ENCODE assay signal across 8 mouse cellular contexts in the genomic region with DNA sequence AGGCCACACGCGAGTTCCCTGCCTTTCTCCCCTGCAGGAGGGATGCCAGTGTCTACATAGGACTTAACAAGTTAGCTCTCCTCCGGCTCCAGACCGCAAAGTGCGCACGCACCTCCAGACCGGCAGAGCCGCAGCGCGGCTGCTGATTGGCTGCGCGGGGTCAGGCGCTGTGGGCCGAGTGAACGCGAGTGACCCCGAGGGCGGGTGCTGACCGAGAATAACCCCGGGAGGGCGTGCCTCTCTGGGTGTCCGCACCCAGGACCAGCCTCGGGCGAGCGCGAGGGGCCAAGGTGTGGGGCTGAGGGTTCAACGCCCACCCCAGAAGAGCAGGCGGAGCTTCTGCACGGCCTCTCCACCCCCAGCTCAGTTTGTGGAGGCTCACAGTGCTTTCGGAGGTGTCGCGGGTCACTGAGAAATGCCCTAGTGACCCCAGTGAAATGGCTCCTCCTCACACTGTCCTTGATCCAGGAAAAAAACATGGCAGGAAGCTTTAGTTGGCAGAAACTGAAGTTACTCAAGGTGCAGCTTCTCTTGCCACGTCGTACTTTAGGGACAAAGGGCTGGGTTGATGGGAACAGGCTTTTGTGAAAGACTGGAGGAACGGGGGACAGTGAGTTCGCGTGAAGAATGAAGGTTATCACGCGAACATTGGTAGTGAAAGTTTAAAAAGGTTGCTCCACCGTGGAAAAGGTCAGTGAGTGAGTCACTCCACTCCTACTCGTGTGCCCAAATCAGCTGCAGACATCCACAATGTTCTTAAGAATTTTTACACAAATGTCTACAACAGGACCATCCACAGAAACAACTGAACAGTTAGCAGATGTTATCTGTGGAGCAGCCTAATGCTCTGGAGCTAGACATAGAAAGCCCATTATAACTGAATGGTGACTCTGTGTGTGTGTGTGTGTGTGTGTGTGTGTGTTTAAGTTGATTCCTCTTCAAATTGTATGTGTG. TPM values are rescaled to one million over a fixed set of nuclear protein-coding genes. Genes with fewer than 3 reads are reported as not detected.
DNase-seq lines count a peak whose midpoint lies in the region; ATAC-seq and TF ChIP-seq lines count a peak whose summit lies in the region.

No protein-coding gene starts in this region.

- H3K27ac ChIP-seq in heart, embryonic 12.5 days (ENCODE audit: poor library complexity, severe bottlenecking), result peak overlapping the region; percentile 84
- H3K27ac ChIP-seq in kidney, embryonic 16.5 days (ENCODE audit: low read length), result peak overlapping the region; percentile 81

- H3ac ChIP-seq in C2C12 (ENCODE audit: control insufficient read depth, insufficient read length, low read depth), result peak overlapping the region; percentile 74

- WGBS in heart, embryonic 12.5 days, result 5% methylated on average over 41 of the region's 41 CpGs
- WGBS in kidney, embryonic 16.5 days, result 3% methylated on average over 41 of the region's 41 CpGs

- ATAC-seq in heart, embryonic 12.5 days (ENCODE audit: insufficient number of reproducible peaks, low FRiP score), result peak; percentile 99
- ATAC-seq in kidney, embryonic 16.5 days (ENCODE audit: low FRiP score, low TSS enrichment), result peak; percentile 97

- peak overlapping the region; percentile 72 for H3K9ac ChIP-seq in heart, embryonic 12.5 days
- peak overlapping the region; percentile 72 for H3K9ac ChIP-seq in kidney, embryonic 16.5 days (replicated peaks; ENCODE audit: low read length)

- peak; percentile 96 for DNase-seq in brain, embryonic 14.5 days (ENCODE audit: low read depth)
- peak; percentile 97 for DNase-seq in liver
- DNase-seq in monocyte, adult 2 months (ENCODE audit: low read depth in 1 of 2, low spot score in 2 of 2), result peak; percentile 92 to 95
- DNase-seq in spleen, postnatal 14 days (ENCODE audit: low spot score in 2 of 2), result peak; percentile 96 to 98

- peak; percentile 41; the same call in 1 of the 2 replicates for TF ChIP-seq POLR2A in brain, embryonic 14.5 days (IDR thresholded peaks at IDR 0.05; ENCODE audit: borderline replicate concordance, extremely low read depth, insufficient read depth, insufficient read length, poor library complexity, severe bottlenecking)

- no peaks in the 10 kb centered on the region for H3K36me3 ChIP-seq in C2C12 (ENCODE audit: control insufficient read depth, insufficient read depth)
- H3K36me3 ChIP-seq in erythroblast, embryonic 14.5 days (ENCODE audit: control insufficient read depth), result peaks cover 4% of the 10 kb centered on the region
- no peaks in the 10 kb centered on the region for H3K36me3 ChIP-seq in heart, embryonic 12.5 days
- H3K36me3 ChIP-seq in kidney, embryonic 16.5 days (ENCODE audit: insufficient read depth, low read length), result no peaks in the 10 kb centered on the region

- H3K4me1 ChIP-seq in erythroblast, embryonic 14.5 days (ENCODE audit: control insufficient read depth), result peaks cover 96% of the 10 kb centered on the region
- H3K4me1 ChIP-seq in heart, embryonic 12.5 days (replicated peaks), result peaks cover 17% of the 10 kb centered on the region
- peaks cover 10% of the 10 kb centered on the region for H3K4me1 ChIP-seq in kidney, embryonic 16.5 days (ENCODE audit: insufficient read depth, low read length)

- no peak for TF ChIP-seq CTCF in C2C12 (IDR thresholded peaks at IDR 0.05; ENCODE audit: control insufficient read depth, insufficient read depth, insufficient read length)
- TF ChIP-seq CTCF in brain, embryonic 14.5 days (IDR thresholded peaks at IDR 0.05; ENCODE audit: borderline replicate concordance, extremely low read depth, insufficient read depth, insufficient read length), result no peak

- H3K79me2 ChIP-seq in C2C12 (ENCODE audit: control insufficient read depth, insufficient read depth), result no peaks in the 10 kb centered on the region

- H3K79me3 ChIP-seq in C2C12 (ENCODE audit: low read depth), result no peaks in the 10 kb centered on the region

- H3K4me2 ChIP-seq in heart, embryonic 12.5 days, result peak overlapping the region; percentile 85
- H3K4me2 ChIP-seq in kidney, embryonic 16.5 days (replicated peaks; ENCODE audit: low read depth, low read length), result peak overlapping the region; percentile 79

- no peaks in the 10 kb centered on the region for H3K9me3 ChIP-seq in erythroblast, embryonic 14.5 days (ENCODE audit: control insufficient read depth, low read length)
- H3K9me3 ChIP-seq in heart, embryonic 12.5 days (replicated peaks), result no peaks in the 10 kb centered on the region
- H3K9me3 ChIP-seq in kidney, embryonic 16.5 days (ENCODE audit: low read length), result no peaks in the 10 kb centered on the region

- no peaks in the 10 kb centered on the region for H3K27me3 ChIP-seq in C2C12 (ENCODE audit: control insufficient read depth, insufficient read depth, insufficient read length)
- H3K27me3 ChIP-seq in erythroblast, embryonic 14.5 days (ENCODE audit: control insufficient read depth), result no peaks in the 10 kb centered on the region
- H3K27me3 ChIP-seq in heart, embryonic 12.5 days (replicated peaks), result no peaks in the 10 kb centered on the region
- H3K27me3 ChIP-seq in kidney, embryonic 16.5 days (ENCODE audit: insufficient read depth, low read length), result no peaks in the 10 kb centered on the region

- H3K4me3 ChIP-seq in C2C12 (ENCODE audit: insufficient read depth, poor library complexity, severe bottlenecking), result peak overlapping the region; percentile 19
- H3K4me3 ChIP-seq in erythroblast, embryonic 14.5 days (replicated peaks), result peak overlapping the region; percentile 75
- peak overlapping the region; percentile 60 for H3K4me3 ChIP-seq in heart, embryonic 12.5 days
- peak overlapping the region; percentile 63 for H3K4me3 ChIP-seq in kidney, embryonic 16.5 days (ENCODE audit: low read length)

TF ChIP-seq in C2C12, 6 proteins besides CTCF, POLR2A, EP300 and RAD21:
- TF ChIP-seq MAX (IDR thresholded peaks at IDR 0.05), result no peak
- TF ChIP-seq FOSL1 (IDR thresholded peaks at IDR 0.05; ENCODE audit: insufficient read depth, low read length, poor library complexity, severe bottlenecking), result no peak
- no peak for TF ChIP-seq MYOD1 (IDR thresholded peaks at IDR 0.05; ENCODE audit: control insufficient read depth, insufficient read length, low read depth)
- peak; percentile 82 for TF ChIP-seq USF1 (IDR thresholded peaks at IDR 0.05; ENCODE audit: low read depth)
- no peak for TF ChIP-seq MYOG (IDR thresholded peaks at IDR 0.05; ENCODE audit: control insufficient read depth, extremely low read depth, insufficient read length)

RNA-seq across cellular contexts. Expression of gene Scd1, which starts 18.9 kb away (rescaled TPM):
- 47.1 TPM for polyA plus RNA-seq in C2C12 (2012; fragmentation: generic; extraction: Trizol)
- polyA plus RNA-seq in brain, embryonic 14.5 days (2012; rRNA removed), result 9.6 and 16.6 TPM in 2 replicates
- 1.2 and 1.8 TPM in 2 replicates for polyA plus RNA-seq in erythroblast, embryonic 14.5 days (2012)
- polyA plus RNA-seq in heart, embryonic 12.5 days (2016; fragmentation: Nextera tagmentation; extraction: Ambion mirVana), result 1.1 and 1.2 TPM in 2 replicates
- polyA plus RNA-seq in kidney, embryonic 16.5 days (2015; fragmentation: Nextera tagmentation; extraction: Ambion mirVana), result 3.1 and 3.3 TPM in 2 replicates

RNA-seq across cellular contexts. Expression of gene Scd4, which starts 55.9 kb away (rescaled TPM):
- polyA plus RNA-seq in C2C12 (2012; fragmentation: generic; extraction: Trizol), result 0.05 TPM
- 0.19 and 0.30 TPM in 2 replicates for polyA plus RNA-seq in brain, embryonic 14.5 days (2012; rRNA removed)
- not detected in 2 replicates for polyA plus RNA-seq in erythroblast, embryonic 14.5 days (2012)
- polyA plus RNA-seq in heart, embryonic 12.5 days (2016; fragmentation: Nextera tagmentation; extraction: Ambion mirVana), result 0.29 and 0.42 TPM in 2 replicates
- polyA plus RNA-seq in kidney, embryonic 16.5 days (2015; fragmentation: Nextera tagmentation; extraction: Ambion mirVana), result 0.12 and 0.17 TPM in 2 replicates

Comparison
In these comparisons a context has a peak if more than half of its experiments do, and no peak if none do; other contexts are left out.
1. Peak in every context shown above with its lines: DNase-seq, ATAC-seq, H3K4me3 ChIP-seq and H3K27ac ChIP-seq.
2. H3K4me3 ChIP-seq: peak in every context shown above with its lines; median percentile 75 in erythroblast, embryonic 14.5 days; 63 in kidney, embryonic 16.5 days; 60 in heart, embryonic 12.5 days; 19 in C2C12.